Mouse (Mus musculus): ENCODE data around the gene Nmt1.

DNA sequence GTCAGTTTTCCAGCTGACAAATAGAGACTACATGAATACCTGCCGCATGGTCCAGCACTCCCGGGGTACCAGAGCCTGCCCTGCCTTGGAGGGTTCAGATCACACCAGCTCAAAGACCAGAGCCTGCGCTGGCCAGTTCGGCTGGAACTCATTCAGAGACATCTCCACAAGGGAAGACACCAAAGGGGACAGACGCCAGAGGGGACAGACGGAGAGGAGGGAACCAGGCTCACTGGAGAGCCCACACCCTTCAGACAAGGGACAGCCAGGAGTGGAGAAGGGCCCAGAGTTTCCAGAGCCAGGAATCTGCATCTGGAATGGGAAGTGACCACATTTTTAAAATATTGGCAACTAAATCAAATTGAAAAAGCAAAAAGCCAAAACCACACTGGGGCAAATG is 53.6 kb downstream of the Nmt1 start:
- TF ChIP-seq CTCF (conservative IDR thresholded peaks at IDR 0.05; ENCODE audit: low read length) (no peak), POU5F1 (IDR thresholded peaks at IDR 0.05; ENCODE audit: borderline replicate concordance, low read length) (no peak), NANOG (IDR thresholded peaks at IDR 0.05; ENCODE audit: borderline replicate concordance, low read length) (no peak)

Data from E14TG2a.4 (cell line).